Comparison of ENCODE assay signal across 1 mouse cellular context in the genomic region with DNA sequence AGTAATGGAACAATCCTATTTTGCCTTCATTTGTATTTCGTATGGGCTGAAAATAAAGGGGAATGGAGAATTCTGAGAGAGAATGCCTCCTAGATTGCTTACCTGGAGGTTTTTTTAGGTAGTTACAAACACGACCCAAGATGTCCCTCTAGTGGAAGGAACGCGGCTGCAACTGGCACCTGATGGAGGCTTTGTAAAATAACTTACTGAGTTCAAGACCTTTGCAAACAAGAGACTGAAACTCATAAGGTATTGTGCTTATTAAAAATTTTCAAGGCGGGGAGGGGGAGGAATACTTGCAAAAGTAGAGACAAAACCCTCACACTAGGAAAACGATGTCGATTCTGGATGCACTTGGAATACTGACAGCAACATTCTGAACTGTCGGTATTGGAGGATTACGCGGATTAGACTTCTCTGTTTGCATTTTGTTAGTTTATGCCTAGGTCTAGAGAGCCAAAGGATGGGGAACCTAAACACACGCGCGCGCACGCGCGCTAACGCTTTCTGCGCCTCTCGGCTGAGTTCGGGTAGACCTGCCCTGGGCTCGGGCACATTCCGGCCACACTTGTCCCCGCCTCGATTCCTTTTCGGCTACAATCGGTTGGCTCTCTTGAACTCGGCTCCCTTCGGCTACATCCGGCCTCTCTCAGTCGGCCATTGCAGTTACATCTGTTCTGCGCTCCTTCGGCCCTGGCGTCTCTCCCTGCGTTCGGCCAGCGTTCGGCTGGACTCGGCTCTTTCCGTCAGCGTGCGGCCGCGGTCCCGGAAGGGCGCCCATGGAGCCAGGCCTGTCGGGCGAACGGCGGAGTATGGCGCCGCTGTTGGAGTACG.
A peak's percentile ranks its signal among the peaks of the same experiment; 100 is the strongest.
TF ChIP-seq lines count a peak whose summit lies in the region.

Gene Ercc4 (plus strand): TSS at position 529 of the 834 bp plus-strand sequence.

TF ChIP-seq in CH12.LX, 34 proteins besides CTCF, POLR2A, EP300 and RAD21 (continued from another document):
- TF ChIP-seq MAFK (IDR thresholded peaks at IDR 0.05; ENCODE audit: insufficient replicate concordance, low read length) (peak; percentile 77; the same call in 1 of the 2 replicates), SMC3 (IDR thresholded peaks at IDR 0.05; ENCODE audit: low read depth, low read length) (peak; percentile 55), MEF2A (IDR thresholded peaks at IDR 0.05; ENCODE audit: borderline replicate concordance, low read depth, low read length) (no peak), IRF4 (IDR thresholded peaks at IDR 0.05; ENCODE audit: low read depth, low read length) (no peak), MXI1 (IDR thresholded peaks at IDR 0.05; ENCODE audit: low read depth, low read length) (no peak; the same call in 1 of the 2 replicates), NRF1 (IDR thresholded peaks at IDR 0.05; ENCODE audit: low read depth, low read length) (peak; percentile 91), PAX5 (IDR thresholded peaks at IDR 0.05; ENCODE audit: low read length) (no peak), ZC3H11A (IDR thresholded peaks at IDR 0.05; ENCODE audit: low read depth, low read length) (no peak), RCOR1 (conservative IDR thresholded peaks at IDR 0.05; ENCODE audit: low read depth, low read length) (no peak), TBP (conservative IDR thresholded peaks at IDR 0.05; ENCODE audit: low read depth, low read length) (peak; percentile 74; the same call in 1 of the 2 replicates), NELFE (IDR thresholded peaks at IDR 0.05; ENCODE audit: low read depth, low read length) (peak; percentile 88), ETS1 (conservative IDR thresholded peaks at IDR 0.05; ENCODE audit: low read depth, low read length) (0 out of 2 replicates have a peak, but pooled peaks have one; percentile 5), ZMIZ1 (IDR thresholded peaks at IDR 0.05; ENCODE audit: low read depth, low read length) (peak; percentile 79; the same call in 1 of the 2 replicates), ZKSCAN1 (IDR thresholded peaks at IDR 0.05; ENCODE audit: borderline replicate concordance, low read depth, low read length) (no peak), GABPA (IDR thresholded peaks at IDR 0.05; ENCODE audit: insufficient replicate concordance, low read depth, low read length) (no peak), JUN (IDR thresholded peaks at IDR 0.05; ENCODE audit: insufficient read depth, low read depth, low read length) (no peak), E2F4 (IDR thresholded peaks at IDR 0.05; ENCODE audit: insufficient replicate concordance, low read depth, low read length) (peak; percentile 61; the same call in 1 of the 2 replicates), CHD1 (IDR thresholded peaks at IDR 0.05; ENCODE audit: low read depth, low read length) (no peak), SIN3A (IDR thresholded peaks at IDR 0.05; ENCODE audit: low read length) (peak; percentile 69; the same call in 1 of the 2 replicates), HCFC1 (IDR thresholded peaks at IDR 0.05; ENCODE audit: low read depth, low read length) (peak; percentile 57), POLR2AphosphoS2 (IDR thresholded peaks at IDR 0.05; ENCODE audit: low read depth, low read length) (peak; percentile 55; the same call in 1 of the 2 replicates)
TF ChIP-seq in CH12.LX: peak in this region for 18.
